Mouse (Mus musculus) retina, postnatal 7 days (tissue): ENCODE results near the gene Prn.

Experiments
- DNase-seq: peaks from one replicate; pipeline ENCODE4 v3.0.0-alpha.2; 2012; ENCODE audit warnings: low read depth, low spot score

Gene Prn

GRCm38 (mm10) chr2:131909683-131910572, at the start of gene Prn, which contains the start of gene Prnp:
Gene Prn (plus strand): TSS chr2:131909957.
Gene Prnp (plus strand): TSS chr2:131909928.
- peak; percentile 90 for DNase-seq

- DNase-seq: peak; percentile 69
Observed at GRCm38 (mm10) chr2:131862617-131863275, 47.0 kb upstream of the Prn start.

GRCm38 (mm10) chr2:131863472-131863871, 46.3 kb upstream of the Prn start:
- DNase-seq: no peak

- DNase-seq: no peak
Observed at GRCm38 (mm10) chr2:131864262-131864796, 45.4 kb upstream of the Prn start.

- no peak for DNase-seq
Observed at GRCm38 (mm10) chr2:131866676-131867075, 43.1 kb upstream of the Prn start.

GRCm38 (mm10) chr2:131868983-131869382, 40.8 kb upstream of the Prn start:
- no peak for DNase-seq

GRCm38 (mm10) chr2:131873376-131873775, 36.4 kb upstream of the Prn start:
- no peak for DNase-seq

- DNase-seq: no peak
Observed at GRCm38 (mm10) chr2:131876551-131877265, 33.0 kb upstream of the Prn start.

GRCm38 (mm10) chr2:131881766-131882165, 28.0 kb upstream of the Prn start:
- no peak for DNase-seq

- no peak for DNase-seq
Observed at GRCm38 (mm10) chr2:131883136-131883535, 26.6 kb upstream of the Prn start.

GRCm38 (mm10) chr2:131886503-131887160, 23.1 kb upstream of the Prn start:
- DNase-seq: no peak

- no peak for DNase-seq
Observed at GRCm38 (mm10) chr2:131888233-131888632, 21.5 kb upstream of the Prn start.

- DNase-seq: no peak
Observed at GRCm38 (mm10) chr2:131892534-131892933, 17.2 kb upstream of the Prn start.

GRCm38 (mm10) chr2:131895106-131895505, 14.7 kb upstream of the Prn start:
- no peak for DNase-seq

GRCm38 (mm10) chr2:131896011-131896410, 13.7 kb upstream of the Prn start:
- no peak for DNase-seq

- DNase-seq: no peak
Observed at GRCm38 (mm10) chr2:131897336-131898109, 12.2 kb upstream of the Prn start.

GRCm38 (mm10) chr2:131902423-131902822, 7.3 kb upstream of the Prn start:
- no peak for DNase-seq

GRCm38 (mm10) chr2:131902867-131903266, 6.9 kb upstream of the Prn start:
- DNase-seq: no peak

- DNase-seq: no peak
Observed at GRCm38 (mm10) chr2:131905025-131905424, 4.7 kb upstream of the Prn start.

GRCm38 (mm10) chr2:131905776-131906175, 4.0 kb upstream of the Prn start:
- DNase-seq: no peak

GRCm38 (mm10) chr2:131906266-131906665, 3.5 kb upstream of the Prn start:
- no peak for DNase-seq
